Mouse (Mus musculus) urinary bladder, postnatal 4 days (tissue): ENCODE measurements at regions not wholly inside any gene's neighbourhood (a gene's known extent, or its start where the extent isn't known, plus 50 kb on each side); places are given as distances from the start of the nearest gene placed in this dataset.

Source experiments
- DNase-seq, 2 experiments: peaks; one replicate each; pipeline ENCODE4 v3.0.0; 2021 to 2022; ENCODE audit warnings: low spot score in 2 of 2

GRCm38 (mm10) chr9:22937686-22938391, 285.0 kb upstream of the Bmper start:
- no peak for DNase-seq

- DNase-seq, result no peak
Observed at GRCm38 (mm10) chr9:22944992-22945391, 277.9 kb upstream of the Bmper start.

GRCm38 (mm10) chr9:22945426-22945955, 277.4 kb upstream of the Bmper start:
- no peak for DNase-seq

- no peak for DNase-seq
Observed at GRCm38 (mm10) chr9:22952571-22953442, 270.1 kb upstream of the Bmper start.

- DNase-seq, result no peak
Observed at GRCm38 (mm10) chr9:22962269-22962815, 260.5 kb upstream of the Bmper start.

- DNase-seq, result no peak
Observed at GRCm38 (mm10) chr9:22971312-22971711, 251.6 kb upstream of the Bmper start.

GRCm38 (mm10) chr9:22976748-22977147, 246.1 kb upstream of the Bmper start:
- no peak for DNase-seq

GRCm38 (mm10) chr9:22979627-22980026, 243.2 kb upstream of the Bmper start:
- no peak for DNase-seq

GRCm38 (mm10) chr9:22989508-22989907, 233.4 kb upstream of the Bmper start:
- DNase-seq, result no peak

- DNase-seq, result no peak
Observed at GRCm38 (mm10) chr9:22993531-22993930, 229.3 kb upstream of the Bmper start.

- peak in 1 of 2 experiments; percentile 22 for DNase-seq
Observed at GRCm38 (mm10) chr9:22995564-22995963, 227.3 kb upstream of the Bmper start.

- no peak for DNase-seq
Observed at GRCm38 (mm10) chr9:22998306-22998705, 224.6 kb upstream of the Bmper start.

GRCm38 (mm10) chr9:22999181-22999580, 223.7 kb upstream of the Bmper start:
- DNase-seq, result no peak

- no peak for DNase-seq
Observed at GRCm38 (mm10) chr9:23000200-23000599, 222.7 kb upstream of the Bmper start.

- DNase-seq, result no peak
Observed at GRCm38 (mm10) chr9:23003195-23004061, 219.4 kb upstream of the Bmper start.

- DNase-seq, result no peak
Observed at GRCm38 (mm10) chr9:23005005-23005404, 217.9 kb upstream of the Bmper start.

- no peak for DNase-seq
Observed at GRCm38 (mm10) chr9:23009462-23010183, 213.3 kb upstream of the Bmper start.

- no peak for DNase-seq
Observed at GRCm38 (mm10) chr9:23011316-23011959, 211.4 kb upstream of the Bmper start.

GRCm38 (mm10) chr9:23012130-23012529, 210.7 kb upstream of the Bmper start:
- DNase-seq, result no peak

GRCm38 (mm10) chr9:23016733-23017132, 206.1 kb upstream of the Bmper start:
- DNase-seq, result no peak
